7 mouse cellular contexts compared by ENCODE assay signal in the genomic region with DNA sequence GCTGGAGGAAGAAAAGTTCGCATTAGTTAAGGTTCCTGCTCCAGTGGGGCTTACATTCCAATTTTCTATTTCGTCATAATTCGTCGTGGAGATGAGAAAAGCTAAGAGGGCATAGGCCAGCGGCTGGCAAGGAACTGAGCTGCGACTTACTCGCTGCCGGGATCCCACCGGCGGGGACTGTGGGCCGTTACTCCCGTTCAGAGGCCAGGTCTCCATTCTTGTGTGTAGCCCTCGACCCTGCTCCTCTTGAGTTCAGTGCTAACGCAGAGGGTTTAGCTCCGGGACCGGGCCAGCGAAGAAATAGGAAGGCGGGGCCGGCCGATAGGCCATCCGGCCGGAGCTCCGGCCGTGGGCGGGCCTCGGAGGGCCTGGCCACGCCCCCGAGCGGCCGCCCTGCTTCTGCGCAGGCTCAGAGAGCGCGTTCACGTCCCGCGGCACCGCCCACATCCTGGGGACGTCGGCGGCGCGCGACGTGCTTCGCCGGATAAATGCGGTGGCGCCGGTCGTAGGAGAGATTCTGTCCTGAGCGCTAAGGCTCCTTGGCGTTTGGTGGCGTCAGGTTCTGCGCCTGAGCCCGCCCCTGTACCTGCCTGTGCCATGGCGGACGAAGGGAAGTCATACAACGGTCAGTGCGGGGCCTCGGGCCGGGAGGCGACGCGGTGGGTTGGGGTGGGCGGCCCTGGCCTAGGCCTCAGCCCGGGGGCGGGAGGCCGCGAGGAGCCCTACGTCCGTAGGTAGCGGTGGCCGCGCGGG. TPM values are rescaled to one million over a fixed set of nuclear protein-coding genes. Genes with fewer than 3 reads are reported as not detected.
A peak's percentile ranks its signal among the peaks of the same experiment; 100 is the strongest.
DNase-seq lines count a peak whose midpoint lies in the region; ATAC-seq lines count a peak whose summit lies in the region.

Gene Nxf1 (plus strand): TSS at position 439 of the 753 bp plus-strand sequence.

- ATAC-seq in embryonic facial prominence, embryonic 12.5 days (ENCODE audit: insufficient number of reproducible peaks, insufficient read depth, low FRiP score, low TSS enrichment), result peak; percentile 82
- peak; percentile 93 for ATAC-seq in limb, embryonic 13.5 days (ENCODE audit: low FRiP score, low read depth)
- ATAC-seq in midbrain, embryonic 16.5 days, result peak; percentile 92

- H3K4me3 ChIP-seq in embryonic facial prominence, embryonic 12.5 days, result peak within 1 kb of the TSS; percentile 100
- H3K4me3 ChIP-seq in limb, embryonic 13.5 days, result peak within 1 kb of the TSS; percentile 98
- H3K4me3 ChIP-seq in midbrain, embryonic 16.5 days (ENCODE audit: low read depth, low read length), result peak within 1 kb of the TSS; percentile 100

- peaks cover 32% of the 10 kb centered on the region for H3K36me3 ChIP-seq in embryonic facial prominence, embryonic 12.5 days
- H3K36me3 ChIP-seq in limb, embryonic 13.5 days, result peaks cover 40% of the 10 kb centered on the region
- H3K36me3 ChIP-seq in midbrain, embryonic 16.5 days (ENCODE audit: control insufficient read depth, insufficient read depth, low read length), result peaks cover 7% of the 10 kb centered on the region

- WGBS in embryonic facial prominence, embryonic 12.5 days, result under 1% methylated on average over 75 of the region's 75 CpGs
- under 1% methylated on average over 74 of the region's 75 CpGs for WGBS in limb, embryonic 13.5 days
- under 1% methylated on average over 75 of the region's 75 CpGs for WGBS in midbrain, embryonic 16.5 days

- DNase-seq in adrenal gland, postnatal 25 days, result peak; percentile 96
- DNase-seq in heart, adult 18-20 months, result peak; percentile 93 to 95
- peak; percentile 88 to 93 for DNase-seq in kidney, adult 8-10 months
- peak; percentile 93 to 97 for DNase-seq in spleen, postnatal 10 days (ENCODE audit: low spot score in 2 of 2)

- H3K9me3 ChIP-seq in embryonic facial prominence, embryonic 12.5 days, result no peaks in the 10 kb centered on the region
- no peaks in the 10 kb centered on the region for H3K9me3 ChIP-seq in limb, embryonic 13.5 days
- H3K9me3 ChIP-seq in midbrain, embryonic 16.5 days (replicated peaks; ENCODE audit: control insufficient read depth, low read length, poor library complexity, severe bottlenecking), result no peaks in the 10 kb centered on the region

- H3K27ac ChIP-seq in embryonic facial prominence, embryonic 12.5 days, result peak within 1 kb of the TSS; percentile 93
- H3K27ac ChIP-seq in limb, embryonic 13.5 days, result peak within 1 kb of the TSS; percentile 90
- H3K27ac ChIP-seq in midbrain, embryonic 16.5 days (ENCODE audit: low read length), result peak within 1 kb of the TSS; percentile 89

- H3K9ac ChIP-seq in embryonic facial prominence, embryonic 12.5 days, result peak within 1 kb of the TSS; percentile 99
- peak within 1 kb of the TSS; percentile 95 for H3K9ac ChIP-seq in limb, embryonic 13.5 days
- peak within 1 kb of the TSS; percentile 99 for H3K9ac ChIP-seq in midbrain, embryonic 16.5 days (ENCODE audit: low read depth, low read length)

- peak within 1 kb of the TSS; percentile 61 for H3K4me2 ChIP-seq in embryonic facial prominence, embryonic 12.5 days (replicated peaks)
- H3K4me2 ChIP-seq in limb, embryonic 13.5 days (replicated peaks), result peak within 1 kb of the TSS; percentile 86
- peak within 1 kb of the TSS; percentile 91 for H3K4me2 ChIP-seq in midbrain, embryonic 16.5 days (ENCODE audit: low read length)

- H3K4me1 ChIP-seq in embryonic facial prominence, embryonic 12.5 days, result peaks cover 18% of the 10 kb centered on the region
- H3K4me1 ChIP-seq in limb, embryonic 13.5 days, result peaks cover 28% of the 10 kb centered on the region
- H3K4me1 ChIP-seq in midbrain, embryonic 16.5 days (ENCODE audit: control insufficient read depth, insufficient read depth, low read length), result peaks cover 26% of the 10 kb centered on the region

- H3K27me3 ChIP-seq in embryonic facial prominence, embryonic 12.5 days, result no peaks in the 10 kb centered on the region
- no peaks in the 10 kb centered on the region for H3K27me3 ChIP-seq in limb, embryonic 13.5 days
- H3K27me3 ChIP-seq in midbrain, embryonic 16.5 days (ENCODE audit: control insufficient read depth, insufficient read depth, low read depth, low read length), result no peaks in the 10 kb centered on the region

RNA-seq across cellular contexts. Expression of gene Nxf1, which starts in this region (rescaled TPM):
- 128 and 179 TPM in 2 replicates for total RNA-seq in adrenal gland, postnatal 25 days (2021)
- 218 and 221 TPM in 2 replicates for polyA plus RNA-seq in embryonic facial prominence, embryonic 12.5 days (2016; fragmentation: Nextera tagmentation; extraction: Ambion mirVana)
- 10 to 100 TPM; 31.6 to 35.6 TPM for total RNA-seq in heart, adult 18-20 months (2021)
- 214 and 217 TPM in 2 replicates for polyA plus RNA-seq in limb, embryonic 13.5 days (2015; fragmentation: Nextera tagmentation; extraction: Ambion mirVana)
- 146 and 169 TPM in 2 replicates for polyA plus RNA-seq in midbrain, embryonic 16.5 days (2015; fragmentation: Nextera tagmentation; extraction: Ambion mirVana)

Comparison
In these comparisons a context has a peak if more than half of its experiments do, and no peak if none do; other contexts are left out.
1. Peak in every context shown above with its lines: DNase-seq, ATAC-seq, H3K4me3 ChIP-seq and H3K27ac ChIP-seq.